Mouse (Mus musculus) heart, postnatal 0 days (tissue): ENCODE measurements around the gene Apoc4. TPM values are rescaled to one million over a fixed set of nuclear protein-coding genes. Genes with fewer than 3 reads are reported as not detected.
"Not testable (repeated sequence)": the region's sequence is repeated elsewhere in the genome, so short reads cannot be mapped to it uniquely, and the experiment has no call there.

Source experiments
- ATAC-seq: fragments of 200-750 bp; cut with Nextera tagmentation; 2 replicates; pipeline ENCODE4 v1.8.0; 2017; ENCODE audit warnings: low read depth, moderate number of reproducible peaks, moderate library complexity; ENCODE audit not compliant: insufficient read depth
- DNase-seq: peaks from one replicate; pipeline ENCODE4 v3.0.0-alpha.2; 2016; ENCODE audit warnings: low spot score
- H3K27ac ChIP-seq: fragments of 300-500 bp; sonication (generic); 2 replicates; pipeline ENCODE4 v1.5.1; 2014; ENCODE audit warnings: low read depth, mild to moderate bottlenecking
- H3K27me3 ChIP-seq: fragments of 300-500 bp; sonication (generic); 2 replicates; pipeline ENCODE4 v1.6.1; 2014; ENCODE audit warnings: low read length, mixed read lengths; ENCODE audit not compliant: control insufficient read depth, insufficient read depth
- H3K36me3 ChIP-seq: fragments of 300-500 bp; sonication (generic); replicated peaks from 2 replicates; pipeline ENCODE4 v1.6.1; 2014; ENCODE audit warnings: low read length, mixed read lengths; ENCODE audit not compliant: control insufficient read depth, insufficient read depth
- H3K4me1 ChIP-seq: fragments of 300-500 bp; sonication (generic); 2 replicates; pipeline ENCODE4 v1.6.1; 2014; ENCODE audit warnings: antibody characterized with exemption; ENCODE audit not compliant: control insufficient read depth, insufficient read depth
- H3K4me2 ChIP-seq: fragments of 300-500 bp; sonication (generic); 2 replicates; pipeline ENCODE4 v1.6.1; 2014; ENCODE audit warnings: low read depth, mild to moderate bottlenecking, low read length, moderate library complexity
- H3K4me3 ChIP-seq: fragments of 300-500 bp; sonication (generic); 2 replicates; pipeline ENCODE4 v1.5.1; 2014; ENCODE audit warnings: low read depth, low read length
- H3K9ac ChIP-seq: fragments of 300-500 bp; sonication (generic); replicated peaks from 2 replicates; pipeline ENCODE4 v1.6.1; 2014; ENCODE audit warnings: low read depth, low read length, mixed read lengths
- H3K9me3 ChIP-seq: fragments of 300-500 bp; sonication (generic); replicated peaks from 2 replicates; pipeline ENCODE4 v1.6.1; 2016; ENCODE audit warnings: low read length; ENCODE audit not compliant: control insufficient read depth
- CTCF ChIP-seq: IDR thresholded peaks from 2 replicates; pipeline ENCODE4 v1.5.1; 2016; ENCODE audit warnings: antibody characterized with exemption, control low read depth, low read depth
- EP300 ChIP-seq: IDR thresholded peaks from 2 replicates; pipeline ENCODE4 v1.6.1; 2016; ENCODE audit warnings: antibody characterized with exemption, low read depth
- WGBS: fragments of 180-500 bp; shearing (Covaris S2); extraction: QIAGEN DNeasy Blood & Tissue Kit; methylation state at CpG from one replicate; pipeline ENCODE4 v1.1.7; 2014; 5-methylcytosine and 5-hydroxymethylcytosine counted together
- polyA plus RNA-seq: library from polyadenylated mRNA; unstranded; fragments of >200 nt; fragmentation: Nextera tagmentation; extraction: Ambion mirVana; gene quantifications from 2 replicates; pipeline ENCODE4 v1.2.1, GENCODE M21; 2015
- total RNA-seq: library from RNA; depleted of rRNA; stranded (reverse); fragments of >200 nt; gene quantifications from 2 replicates; pipeline ENCODE4 v1.2.3, GENCODE M21; 2014; ENCODE audit warnings: low replicate concordance

The Apoc4 gene
- total and polyA plus RNA-seq, 2 experiments from 2014 or later, result 0.18 TPM; not detected in 1

DNA sequence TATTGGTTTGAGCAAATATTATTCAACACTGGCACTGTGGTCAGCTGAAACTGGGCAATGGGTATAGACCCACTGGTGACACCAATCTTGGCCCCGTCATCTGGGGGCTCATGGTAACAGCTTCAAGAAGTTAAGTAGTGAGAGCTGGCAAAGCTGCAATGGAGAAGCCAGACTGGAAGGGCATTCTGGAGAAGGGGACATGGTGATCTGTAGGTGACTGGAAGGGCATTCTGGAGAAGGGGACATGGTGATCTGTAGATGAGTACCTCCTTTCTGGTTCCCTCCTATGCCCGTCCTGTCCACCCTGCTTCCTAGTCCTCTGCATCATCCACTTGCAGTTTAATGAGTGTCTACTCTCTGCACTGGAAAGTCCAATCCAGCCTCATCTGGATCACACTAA lies 7.3 kb upstream of the Apoc4 start:
- no peaks in the 10 kb centered on the region for H3K9me3 ChIP-seq
- no peak overlapping the region for H3K4me2 ChIP-seq
- ATAC-seq (no peak), DNase-seq (no peak)
- no peak overlapping the region for H3K27ac ChIP-seq
- 87% methylated on average over 2 of the region's 2 CpGs for WGBS
- H3K36me3 ChIP-seq, result no peaks in the 10 kb centered on the region
- TF ChIP-seq EP300, result no peak
- no peak for TF ChIP-seq CTCF
- H3K4me3 ChIP-seq, result no peak overlapping the region
- H3K4me1 ChIP-seq, result peaks cover 6% of the 10 kb centered on the region
- no peak overlapping the region for H3K9ac ChIP-seq
- no peaks in the 10 kb centered on the region for H3K27me3 ChIP-seq

DNA sequence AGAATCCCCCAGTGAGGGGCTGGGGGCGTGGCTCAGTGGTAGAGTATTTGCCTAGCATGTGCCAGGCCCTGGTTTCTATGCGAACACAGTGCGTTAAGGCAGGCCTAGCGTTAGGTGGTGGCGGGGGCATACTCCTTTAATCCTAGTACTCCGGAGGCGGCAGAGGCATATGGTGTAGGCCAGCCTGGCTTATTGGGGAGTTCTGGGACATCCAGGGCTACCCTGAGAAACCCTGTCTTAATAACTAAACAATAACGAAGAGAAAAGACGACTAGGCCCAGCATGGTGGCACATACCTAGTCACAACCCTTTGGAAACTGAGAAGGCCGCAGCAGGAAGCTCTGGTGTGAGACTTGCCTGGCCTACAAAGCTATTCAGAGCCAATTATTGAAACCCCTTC lies 6.8 kb upstream of the Apoc4 start:
- ATAC-seq (no peak), DNase-seq (no peak)
- Histone ChIP-seq H3K4me2 (no peak overlapping the region), H3K9me3 (no peaks in the 10 kb centered on the region), H3K36me3 (no peaks in the 10 kb centered on the region), H3K4me3 (no peak overlapping the region), H3K9ac (no peak overlapping the region), H3K27me3 (no peaks in the 10 kb centered on the region), H3K27ac (no peak overlapping the region), H3K4me1 (peaks cover 1% of the 10 kb centered on the region)
- TF ChIP-seq CTCF, result no peak
- no peak for TF ChIP-seq EP300
- WGBS, result 92% methylated on average over 10 of the region's 10 CpGs

GRCm38 (mm10) chr7:19686927-19687583 lies 5.8 kb upstream of the Apoc4 start:
- H3K27me3 ChIP-seq, H3K4me2 ChIP-seq, ATAC-seq, H3K4me3 ChIP-seq, H3K9me3 ChIP-seq, H3K27ac ChIP-seq, DNase-seq, H3K9ac ChIP-seq, H3K4me1 ChIP-seq, H3K36me3 ChIP-seq: not testable (repeated sequence)
- WGBS, result 39% methylated on average over 8 of the region's 8 CpGs

DNA sequence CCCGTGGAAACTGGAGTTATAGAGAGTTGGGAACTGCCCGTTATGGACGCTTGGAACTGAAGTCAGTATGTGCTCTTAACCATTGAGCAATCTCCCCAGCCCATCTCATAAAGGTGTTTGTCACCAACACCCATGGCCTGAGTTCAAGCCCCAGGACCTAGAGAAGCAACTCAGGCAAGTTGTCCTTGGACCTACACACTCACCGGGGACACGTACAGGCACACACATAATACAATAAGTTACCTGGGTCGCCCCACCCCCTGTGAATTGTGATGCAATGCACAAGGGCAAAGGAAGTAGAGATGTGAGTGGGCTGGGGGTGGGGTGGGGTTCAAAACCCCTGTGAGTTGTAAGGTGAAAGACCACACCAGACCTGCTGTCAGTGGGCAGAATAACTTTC lies 5.2 kb upstream of the Apoc4 start:
- Histone ChIP-seq H3K4me2 (no peak overlapping the region), H3K27ac (no peak overlapping the region), H3K27me3 (no peaks in the 10 kb centered on the region), H3K36me3 (no peaks in the 10 kb centered on the region), H3K4me1 (no peaks in the 10 kb centered on the region), H3K9me3 (no peaks in the 10 kb centered on the region), H3K9ac (no peak overlapping the region), H3K4me3 (no peak overlapping the region)
- TF ChIP-seq CTCF, result no peak
- TF ChIP-seq EP300, result no peak
- ATAC-seq (no peak), DNase-seq (no peak)
- WGBS, result 84% methylated on average over 6 of the region's 6 CpGs

- no peak overlapping the region for H3K9ac ChIP-seq
- no peak overlapping the region for H3K27ac ChIP-seq
- DNase-seq (no peak), ATAC-seq (no peak)
- 59% methylated on average over 4 of the region's 4 CpGs for WGBS
- H3K4me1 ChIP-seq, result 0 out of 2 replicates have a peak, but pooled peaks cover 2% of the 10 kb centered on the region
- no peaks in the 10 kb centered on the region for H3K9me3 ChIP-seq
- no peaks in the 10 kb centered on the region for H3K27me3 ChIP-seq
- no peak overlapping the region for H3K4me3 ChIP-seq
- TF ChIP-seq EP300 (no peak), CTCF (no peak)
- H3K36me3 ChIP-seq, result no peaks in the 10 kb centered on the region
- H3K4me2 ChIP-seq, result no peak overlapping the region
These were observed 4.1 kb upstream of the Apoc4 start for GRCm38 (mm10) chr7:19685374-19685773.

- 0 out of 2 replicates have a peak, but pooled peaks cover 2% of the 10 kb centered on the region for H3K4me1 ChIP-seq
- no peak overlapping the region for H3K27ac ChIP-seq
- no peaks in the 10 kb centered on the region for H3K9me3 ChIP-seq
- 80% methylated on average over 6 of the region's 6 CpGs for WGBS
- ATAC-seq (no peak), DNase-seq (no peak)
- H3K4me2 ChIP-seq, result no peak overlapping the region
- no peaks in the 10 kb centered on the region for H3K36me3 ChIP-seq
- no peak for TF ChIP-seq EP300
- TF ChIP-seq CTCF, result no peak
- no peaks in the 10 kb centered on the region for H3K27me3 ChIP-seq
- no peak overlapping the region for H3K4me3 ChIP-seq
- H3K9ac ChIP-seq, result no peak overlapping the region
These were observed 2.5 kb upstream of the Apoc4 start for GRCm38 (mm10) chr7:19683771-19684201.
